Mouse (Mus musculus) neural tube, embryonic 12.5 days (tissue): ENCODE results near the gene Thada. TPM values are rescaled to one million over a fixed set of nuclear protein-coding genes. Genes with fewer than 3 reads are reported as not detected.
"Not testable (repeated sequence)": the region's sequence is repeated elsewhere in the genome, so short reads cannot be mapped to it uniquely, and the experiment has no call there.

Experiments
- ATAC-seq: fragments of 200-750 bp; cut with Nextera tagmentation; 2 replicates; pipeline ENCODE4 v1.8.0; 2017; ENCODE audit warnings: low read depth, mild to moderate bottlenecking, moderate TSS enrichment, moderate library complexity; ENCODE audit not compliant: low FRiP score
- H3K27ac ChIP-seq: fragments of 300-500 bp; sonication (generic); 2 replicates; pipeline ENCODE4 v1.5.1; 2016
- H3K27me3 ChIP-seq: fragments of 300-500 bp; sonication (generic); replicated peaks from 2 replicates; pipeline ENCODE4 v1.6.1; 2016; ENCODE audit warnings: mild to moderate bottlenecking
- H3K36me3 ChIP-seq: fragments of 300-500 bp; sonication (generic); 2 replicates; pipeline ENCODE4 v1.6.1; 2016; ENCODE audit warnings: mild to moderate bottlenecking
- H3K4me1 ChIP-seq: fragments of 300-500 bp; sonication (generic); 2 replicates; pipeline ENCODE4 v1.6.1; 2016
- H3K4me2 ChIP-seq: fragments of 300-500 bp; sonication (generic); replicated peaks from 2 replicates; pipeline ENCODE4 v1.6.1; 2016; ENCODE audit warnings: mild to moderate bottlenecking
- H3K4me3 ChIP-seq: fragments of 300-500 bp; sonication (generic); 2 replicates; pipeline ENCODE4 v1.5.1; 2016
- H3K9ac ChIP-seq: fragments of 300-500 bp; sonication (generic); 2 replicates; pipeline ENCODE4 v1.6.1; 2016; ENCODE audit warnings: mild to moderate bottlenecking
- H3K9me3 ChIP-seq: fragments of 300-500 bp; sonication (generic); 2 replicates; pipeline ENCODE4 v1.6.1; 2016; ENCODE audit warnings: mild to moderate bottlenecking
- WGBS: fragments of 180-500 bp; shearing (Covaris S2); methylation state at CpG from one replicate; pipeline ENCODE4 v1.1.7; 2016; 5-methylcytosine and 5-hydroxymethylcytosine counted together
- polyA plus RNA-seq: library from polyadenylated mRNA; unstranded; fragments of >200 nt; fragmentation: Nextera tagmentation; extraction: Ambion mirVana; gene quantifications from 2 replicates; pipeline ENCODE4 v1.2.1, GENCODE M21; 2016

The Thada gene
- polyA plus RNA-seq, 1 experiment from 2014 or later: 9.2 TPM

DNA sequence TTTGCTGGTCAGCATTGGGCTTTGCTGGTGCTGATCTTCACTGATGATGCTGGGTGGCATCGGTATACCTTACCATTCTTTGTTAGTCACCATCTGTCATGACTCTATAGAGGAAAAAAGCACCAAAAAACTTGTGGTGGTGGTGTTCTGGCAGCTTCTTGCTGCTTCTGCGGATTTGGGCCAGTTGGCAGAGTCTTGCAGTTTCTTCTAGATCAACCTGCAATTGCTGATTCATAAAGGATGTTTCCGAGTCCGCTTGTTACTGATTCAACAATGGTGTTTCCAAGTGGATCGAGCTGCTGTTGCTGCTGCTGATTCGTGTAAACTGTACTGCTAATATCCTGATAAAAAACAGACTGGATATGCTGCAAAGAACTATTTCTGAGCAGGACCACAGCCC lies 168.0 kb downstream of the Thada start:
- no peak for ATAC-seq
- Histone ChIP-seq H3K4me2 (no peak overlapping the region), H3K9me3 (no peaks in the 10 kb centered on the region), H3K4me1 (no peaks in the 10 kb centered on the region), H3K36me3 (0 out of 2 replicates have a peak, but pooled peaks cover 4% of the 10 kb centered on the region), H3K27ac (no peak overlapping the region), H3K4me3 (no peak overlapping the region), H3K9ac (no peak overlapping the region), H3K27me3 (no peaks in the 10 kb centered on the region)
- 94% methylated on average over 6 of the region's 6 CpGs for WGBS

DNA sequence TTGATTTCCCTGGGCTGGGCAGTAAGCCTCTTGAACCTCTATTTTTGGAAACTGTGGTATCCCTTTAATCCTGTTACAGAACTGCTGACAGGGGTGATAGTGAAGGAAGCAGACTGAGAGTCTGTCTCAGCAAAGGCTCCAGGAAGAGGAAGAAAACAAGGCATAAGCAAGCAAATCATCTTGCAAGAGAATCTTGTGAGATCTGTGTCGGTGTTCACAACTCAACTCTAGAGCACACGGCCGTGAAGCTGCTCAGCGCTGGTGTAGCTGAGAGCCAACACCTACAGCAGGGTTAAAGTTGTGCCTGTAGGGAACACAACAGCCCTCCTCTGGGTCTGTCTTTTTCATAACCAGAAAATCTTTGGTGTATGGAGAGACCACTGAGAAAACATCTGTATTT lies 172.8 kb downstream of the Thada start:
- 90% methylated on average over 4 of the region's 4 CpGs for WGBS
- no peak overlapping the region for H3K27ac ChIP-seq
- no peak overlapping the region for H3K4me2 ChIP-seq
- no peaks in the 10 kb centered on the region for H3K4me1 ChIP-seq
- no peaks in the 10 kb centered on the region for H3K9me3 ChIP-seq
- ATAC-seq: no peak
- H3K27me3 ChIP-seq: no peaks in the 10 kb centered on the region
- no peak overlapping the region for H3K9ac ChIP-seq
- H3K4me3 ChIP-seq: no peak overlapping the region
- 0 out of 2 replicates have a peak, but pooled peaks cover 4% of the 10 kb centered on the region for H3K36me3 ChIP-seq

DNA sequence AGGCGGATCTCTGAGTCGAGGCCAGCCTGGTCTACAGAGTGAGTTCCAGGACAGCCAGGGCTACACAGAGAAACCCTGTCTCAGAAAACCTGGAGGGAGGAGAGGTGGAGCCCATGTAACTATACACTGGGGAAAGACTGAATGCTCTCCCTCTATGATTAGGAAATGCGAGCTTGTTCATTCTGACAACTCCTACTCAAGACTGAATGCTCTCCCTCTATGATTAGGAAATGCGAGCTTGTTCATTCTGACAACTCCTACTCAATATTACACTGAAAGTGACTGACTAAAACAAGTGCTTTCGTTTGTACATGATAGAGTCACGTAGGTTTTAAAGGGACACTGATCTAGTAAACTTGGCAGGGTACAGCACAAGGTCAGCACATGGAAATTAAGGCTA lies 174.8 kb downstream of the Thada start:
- not testable (repeated sequence) for H3K27me3 ChIP-seq, H3K4me1 ChIP-seq, H3K9me3 ChIP-seq, H3K27ac ChIP-seq, H3K4me2 ChIP-seq, ATAC-seq, H3K9ac ChIP-seq, H3K4me3 ChIP-seq, H3K36me3 ChIP-seq
- WGBS: 95% methylated on average over 6 of the region's 6 CpGs

DNA sequence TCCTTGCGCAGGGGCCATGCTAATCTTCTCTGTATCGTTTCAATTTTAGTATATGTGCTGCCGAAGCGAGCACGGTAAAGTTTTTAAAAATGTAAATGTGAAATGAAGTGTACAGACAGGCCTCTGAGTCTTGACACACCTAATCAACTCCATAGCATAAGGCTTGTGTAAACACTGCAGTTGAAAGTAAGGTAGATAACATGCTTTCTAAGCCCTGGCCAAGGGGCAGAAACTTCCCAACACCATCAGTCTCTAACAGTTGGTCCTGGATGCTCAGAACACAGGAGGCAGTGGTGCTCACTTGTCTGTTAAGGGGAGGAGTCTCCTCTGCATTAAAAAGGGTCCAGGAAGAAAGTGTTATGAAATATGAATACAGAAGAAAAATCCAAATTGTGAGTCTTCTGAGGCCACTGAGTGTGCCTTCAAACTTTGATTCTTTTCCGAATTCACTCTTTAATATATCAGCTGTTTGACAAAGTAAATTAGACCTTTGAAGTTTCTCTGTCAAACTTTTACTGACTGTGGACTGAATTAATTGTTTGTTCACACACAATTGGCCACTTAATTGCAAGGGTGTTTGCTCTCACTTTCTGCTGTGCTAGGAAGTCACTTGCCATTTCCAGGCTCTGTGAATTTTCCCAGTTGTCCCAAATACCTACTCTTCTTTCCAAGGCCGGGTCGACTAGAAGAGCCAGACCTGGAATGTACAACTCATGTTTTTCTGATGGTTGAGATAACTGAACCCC lies 178.2 kb downstream of the Thada start:
- no peak overlapping the region for H3K9ac ChIP-seq
- ATAC-seq: no peak
- H3K9me3 ChIP-seq: peaks cover 8% of the 10 kb centered on the region; the same call in 1 of the 2 replicates
- H3K27me3 ChIP-seq: no peaks in the 10 kb centered on the region
- 92% methylated on average over 8 of the region's 8 CpGs for WGBS
- no peak overlapping the region for H3K4me3 ChIP-seq
- no peaks in the 10 kb centered on the region for H3K36me3 ChIP-seq
- no peak overlapping the region for H3K27ac ChIP-seq
- H3K4me2 ChIP-seq: no peak overlapping the region
- no peaks in the 10 kb centered on the region for H3K4me1 ChIP-seq

DNA sequence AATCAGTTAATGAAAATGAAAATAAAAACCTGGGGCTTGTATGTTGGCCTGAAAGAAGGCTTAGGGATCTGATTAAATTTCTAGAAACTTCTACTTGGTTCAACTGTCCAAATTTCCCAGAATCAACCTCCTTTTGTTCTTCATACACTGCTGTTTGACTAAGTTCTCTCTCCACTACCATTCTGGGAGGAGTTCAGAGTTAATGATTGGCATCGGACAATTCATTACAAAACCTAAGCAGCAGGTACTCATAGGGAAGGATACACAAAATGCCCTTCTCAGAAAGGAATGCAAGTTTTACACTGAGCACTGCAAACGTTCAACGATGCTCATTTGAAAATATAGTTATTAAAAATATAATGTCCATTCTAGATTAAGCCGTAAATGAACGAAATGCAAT lies 179.5 kb downstream of the Thada start:
- H3K4me1 ChIP-seq: no peaks in the 10 kb centered on the region
- WGBS: 96% methylated on average over 5 of the region's 5 CpGs
- no peak overlapping the region for H3K4me3 ChIP-seq
- no peak overlapping the region for H3K4me2 ChIP-seq
- H3K27ac ChIP-seq: no peak overlapping the region
- no peaks in the 10 kb centered on the region for H3K27me3 ChIP-seq
- H3K9me3 ChIP-seq: peaks cover 8% of the 10 kb centered on the region; the same call in 1 of the 2 replicates
- no peaks in the 10 kb centered on the region for H3K36me3 ChIP-seq
- ATAC-seq: no peak
- H3K9ac ChIP-seq: no peak overlapping the region

DNA sequence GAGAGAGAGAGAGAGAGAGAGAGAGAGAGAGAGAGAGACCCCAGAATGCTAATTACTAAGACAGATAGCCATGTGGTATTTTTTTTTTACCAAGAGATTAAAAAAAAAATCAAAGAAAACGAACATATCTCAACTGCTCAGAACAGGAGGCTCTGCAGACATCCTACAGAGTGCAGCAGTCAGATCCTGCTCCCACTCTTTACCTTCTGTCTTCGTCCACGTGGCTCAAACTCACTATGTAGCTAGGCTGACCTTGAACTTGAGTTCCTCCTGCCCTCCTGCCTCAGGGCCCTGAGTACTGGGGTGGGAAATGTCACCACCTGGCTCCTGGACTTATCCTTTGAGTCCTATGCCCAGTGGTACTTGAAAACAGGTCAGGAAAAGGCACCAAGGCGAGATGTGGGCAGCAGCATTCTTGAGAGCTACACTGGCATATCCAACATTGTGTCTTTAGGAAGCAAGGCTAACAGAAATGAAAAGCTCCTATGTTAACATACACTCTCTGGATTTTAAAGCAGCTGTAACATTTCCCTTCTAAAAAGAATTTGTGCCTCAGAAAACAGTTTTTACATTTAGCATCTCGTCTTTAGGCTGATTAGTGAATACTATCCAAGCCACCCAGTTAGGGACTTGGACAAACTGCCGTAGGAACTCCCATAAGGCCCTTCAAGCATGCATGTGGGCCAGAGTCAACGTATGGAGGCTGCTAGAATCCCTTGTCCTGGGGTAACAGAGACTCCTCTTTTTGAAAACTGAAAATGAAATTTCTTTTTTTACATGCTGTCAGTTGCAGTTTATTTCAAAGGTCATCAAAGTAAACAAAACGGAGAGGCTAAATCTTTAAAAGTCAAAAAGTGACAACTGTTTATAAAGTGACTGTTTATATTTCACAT lies 183.4 kb downstream of the Thada start:
- Histone ChIP-seq H3K27me3 (no peaks in the 10 kb centered on the region), H3K36me3 (no peaks in the 10 kb centered on the region), H3K4me2 (no peak overlapping the region), H3K4me3 (no peak overlapping the region), H3K4me1 (no peaks in the 10 kb centered on the region), H3K9ac (no peak overlapping the region), H3K9me3 (peaks cover 8% of the 10 kb centered on the region; the same call in 1 of the 2 replicates), H3K27ac (no peak overlapping the region)
- ATAC-seq: no peak
- WGBS: 90% methylated on average over 8 of the region's 8 CpGs

DNA sequence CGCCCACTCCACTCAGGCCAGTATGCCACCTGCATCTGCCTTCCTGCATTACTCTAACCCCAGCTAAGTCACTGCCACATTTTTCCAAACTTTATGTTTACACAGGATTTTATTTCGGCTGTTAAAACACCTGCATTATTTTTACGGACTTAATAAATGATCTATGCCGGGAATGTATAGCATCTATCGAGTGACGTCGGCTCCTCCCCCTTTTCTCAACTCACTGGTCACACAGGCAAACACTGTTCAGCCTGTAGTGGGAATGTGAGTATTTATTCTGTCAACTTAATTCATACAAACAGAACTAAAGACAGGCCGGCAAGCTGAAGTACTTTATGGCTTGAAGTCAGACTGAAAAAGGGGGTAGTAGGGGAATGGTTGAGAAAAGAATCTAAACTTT lies 187.0 kb downstream of the Thada start:
- no peak overlapping the region for H3K27ac ChIP-seq
- WGBS: 83% methylated on average over 8 of the region's 8 CpGs
- no peaks in the 10 kb centered on the region for H3K27me3 ChIP-seq
- H3K9ac ChIP-seq: no peak overlapping the region
- no peaks in the 10 kb centered on the region for H3K36me3 ChIP-seq
- H3K9me3 ChIP-seq: no peaks in the 10 kb centered on the region
- H3K4me1 ChIP-seq: peaks cover 3% of the 10 kb centered on the region
- H3K4me2 ChIP-seq: no peak overlapping the region
- no peak for ATAC-seq
- H3K4me3 ChIP-seq: no peak overlapping the region

DNA sequence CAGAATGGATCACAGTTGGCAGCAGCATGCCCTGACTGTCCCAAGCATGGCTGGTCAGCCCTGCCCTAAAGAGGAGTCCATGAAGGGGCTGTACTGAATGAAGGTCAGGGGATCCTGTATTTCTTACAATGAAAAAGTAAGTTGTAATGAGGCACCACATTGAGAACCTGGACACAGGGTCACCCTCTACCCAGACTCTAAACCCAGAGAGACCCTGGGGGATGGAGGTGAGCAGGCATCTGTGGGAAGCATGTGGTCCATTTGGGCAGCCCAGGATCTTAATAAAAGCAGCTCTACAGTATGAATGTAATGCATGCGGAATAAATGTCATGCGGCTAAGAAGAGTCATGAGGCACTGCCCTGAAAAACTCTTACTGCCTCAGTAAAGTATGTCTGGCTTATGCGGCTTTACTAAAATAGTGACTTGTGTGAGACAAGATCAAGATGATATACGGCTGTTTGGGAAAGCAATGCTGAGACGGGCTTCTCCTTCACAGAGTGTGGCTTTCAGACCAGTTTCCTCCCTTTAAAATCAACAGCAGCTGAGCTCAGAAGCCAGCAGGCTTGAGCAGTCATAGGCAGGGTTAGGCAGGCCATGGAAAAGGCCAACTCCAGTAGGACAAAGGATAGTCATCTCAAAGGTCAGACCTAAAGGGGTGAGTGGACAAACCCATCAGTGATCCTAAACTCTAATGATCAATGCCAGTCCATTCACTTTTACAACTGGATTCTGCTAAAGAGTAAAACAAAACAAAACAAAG lies 187.6 kb downstream of the Thada start:
- Histone ChIP-seq H3K9me3 (no peaks in the 10 kb centered on the region), H3K4me1 (peaks cover 8% of the 10 kb centered on the region), H3K4me2 (no peak overlapping the region), H3K4me3 (no peak overlapping the region), H3K27ac (no peak overlapping the region), H3K36me3 (no peaks in the 10 kb centered on the region), H3K27me3 (no peaks in the 10 kb centered on the region), H3K9ac (no peak overlapping the region)
- no peak for ATAC-seq
- WGBS: 74% methylated on average over 5 of the region's 5 CpGs

DNA sequence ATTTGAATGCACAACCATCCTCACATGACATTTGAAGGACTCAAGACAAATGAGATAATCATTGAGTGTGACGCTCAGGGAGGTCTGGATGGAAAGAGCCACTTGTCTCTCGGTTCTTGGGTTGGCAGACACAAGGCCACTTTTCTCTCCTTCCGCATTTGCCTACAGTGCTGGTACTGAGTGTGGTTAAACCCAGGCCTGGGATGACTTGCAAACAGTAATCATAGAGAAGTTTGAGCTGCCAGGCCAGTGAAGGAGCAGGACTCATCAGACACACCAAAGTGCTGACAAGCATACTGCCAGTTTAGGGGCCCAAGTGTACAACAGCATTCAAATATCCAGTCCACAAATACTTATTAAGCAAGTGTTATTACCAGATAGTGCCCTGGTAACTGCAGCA lies 191.0 kb downstream of the Thada start:
- no peak overlapping the region for H3K4me3 ChIP-seq
- no peak for ATAC-seq
- WGBS: 80% methylated on average over 3 of the region's 3 CpGs
- H3K4me1 ChIP-seq: peaks cover 8% of the 10 kb centered on the region
- H3K27ac ChIP-seq: no peak overlapping the region
- H3K27me3 ChIP-seq: no peaks in the 10 kb centered on the region
- no peaks in the 10 kb centered on the region; the same call in 1 of the 2 replicates for H3K36me3 ChIP-seq
- H3K9me3 ChIP-seq: no peaks in the 10 kb centered on the region
- H3K4me2 ChIP-seq: no peak overlapping the region
- no peak overlapping the region for H3K9ac ChIP-seq

DNA sequence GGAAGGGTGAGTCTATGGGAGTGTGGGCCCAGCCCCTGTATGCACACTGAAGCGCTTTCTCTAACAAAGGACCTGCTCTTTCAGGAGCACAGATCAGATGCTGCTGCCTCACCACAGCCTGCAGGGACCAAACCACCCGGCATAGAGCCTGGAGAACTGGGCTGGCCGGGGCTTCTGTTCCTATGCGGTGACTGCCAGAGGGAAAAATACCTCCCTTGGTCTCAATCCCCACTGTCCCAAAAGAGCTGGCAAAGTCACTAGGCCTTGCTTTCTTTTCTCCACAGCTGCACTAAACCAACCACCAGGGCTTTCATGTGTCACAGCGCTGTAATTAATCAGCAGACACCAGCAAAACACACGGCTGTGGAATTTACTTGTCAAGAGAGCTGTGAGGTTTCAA lies 191.8 kb downstream of the Thada start:
- peak; percentile 33; the same call in 1 of the 2 replicates for ATAC-seq
- no peaks in the 10 kb centered on the region for H3K27me3 ChIP-seq

DNA sequence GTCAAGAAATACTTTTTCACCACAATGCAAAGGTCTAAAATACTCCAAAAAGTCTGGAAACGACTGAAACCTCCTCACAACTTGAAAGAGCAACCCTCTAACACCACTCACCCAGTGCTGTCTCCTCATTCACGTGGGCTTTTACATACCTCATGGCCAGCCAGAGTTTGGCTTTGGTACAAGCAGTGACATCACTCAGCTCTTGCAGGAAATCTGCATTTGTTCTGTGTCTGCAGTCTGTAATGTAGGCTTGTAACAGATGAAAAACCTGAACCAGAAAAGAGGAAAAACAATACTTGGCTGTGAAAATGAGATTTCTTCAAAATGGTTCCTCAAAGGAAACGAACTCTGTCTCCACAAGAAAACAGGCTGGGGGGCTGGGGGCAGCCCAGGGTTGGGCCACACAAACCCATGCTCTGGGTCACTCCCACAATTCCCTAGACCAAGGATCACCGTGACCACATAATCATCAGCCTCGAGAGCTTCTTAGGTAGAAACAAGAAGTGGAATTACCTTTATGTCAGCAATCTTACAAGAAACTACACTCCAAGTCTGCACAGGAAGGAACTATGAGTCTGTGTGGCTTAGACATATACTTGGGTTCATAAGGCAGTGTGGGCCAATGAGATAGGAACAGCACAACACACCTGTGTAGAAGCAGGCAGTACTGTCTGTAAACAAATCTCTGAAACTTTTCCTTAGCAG lies 193.3 kb downstream of the Thada start:
- Histone ChIP-seq H3K27ac (no peak overlapping the region), H3K4me1 (peaks cover 8% of the 10 kb centered on the region), H3K27me3 (no peaks in the 10 kb centered on the region), H3K36me3 (no peaks in the 10 kb centered on the region; the same call in 1 of the 2 replicates), H3K4me3 (no peak overlapping the region), H3K9me3 (no peaks in the 10 kb centered on the region), H3K9ac (no peak overlapping the region), H3K4me2 (no peak overlapping the region)
- 81% methylated on average over 5 of the region's 5 CpGs for WGBS
- ATAC-seq: no peak

More for the DNA sequence above, 191.8 kb downstream of the Thada start:
- no peaks in the 10 kb centered on the region; the same call in 1 of the 2 replicates for H3K36me3 ChIP-seq
- WGBS: 34% methylated on average over 6 of the region's 6 CpGs
- no peak overlapping the region for H3K4me3 ChIP-seq
- no peak overlapping the region for H3K27ac ChIP-seq
- no peak overlapping the region for H3K9ac ChIP-seq
- no peaks in the 10 kb centered on the region for H3K9me3 ChIP-seq
- no peak overlapping the region for H3K4me2 ChIP-seq
- H3K4me1 ChIP-seq: peaks cover 8% of the 10 kb centered on the region
